ENCODE assay signal across 8 mouse cellular contexts in the genomic region with DNA sequence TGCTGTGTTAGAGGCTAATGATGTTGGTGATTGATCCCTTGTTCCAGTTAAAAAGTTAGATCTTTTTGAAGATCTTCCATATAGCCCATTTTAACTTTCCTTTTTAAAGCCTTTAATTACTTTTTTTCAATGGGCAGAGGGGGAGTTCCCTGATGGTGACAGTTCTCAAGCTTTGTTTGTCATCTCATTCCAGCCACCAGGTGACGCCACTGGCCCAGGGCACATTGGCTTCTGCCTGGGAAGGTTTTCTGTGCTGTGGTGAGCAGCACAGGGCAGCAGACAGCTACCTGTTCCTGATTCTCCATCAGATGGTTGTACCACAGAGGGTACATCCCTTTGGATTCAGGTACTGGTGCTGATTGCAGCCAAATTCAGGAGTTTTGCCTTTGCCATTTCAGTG. TPM values are rescaled to one million over a fixed set of nuclear protein-coding genes. Genes with fewer than 3 reads are reported as not detected.
A peak's percentile ranks its signal among the peaks of the same experiment; 100 is the strongest.
DNase-seq lines count a peak whose midpoint lies in the region; TF ChIP-seq lines count a peak whose summit lies in the region.

No protein-coding gene starts in this region.

- in situ Hi-C loops in CH12.LX (cut with MboI; ENCODE audit: low pct_ligation_motif_present, low pct_unique_long_range_greater_than_20kb, low sequenced_read_pairs) = loop anchor here (5.0 to 10.0 kb wide), 3 partner anchors 52 to 143 kb away; no protein-coding TSS in a partner anchor

- H3K9ac ChIP-seq in CH12.LX (ENCODE audit: insufficient read depth, low read depth) = no peak overlapping the region

- H3K4me2 ChIP-seq in CH12.LX (ENCODE audit: insufficient read depth, low read depth, poor library complexity, severe bottlenecking) = no peak overlapping the region

- H3K79me2 ChIP-seq in CH12.LX (replicated peaks; ENCODE audit: control insufficient read depth, extremely low read depth, insufficient read depth, poor library complexity, severe bottlenecking) = peaks cover 20% of the 10 kb centered on the region

- H3K36me3 ChIP-seq in CH12.LX (replicated peaks in 1 of 2; ENCODE audit: control insufficient read depth in 1 of 2, insufficient read depth in 1 of 2, low read length in 1 of 2) = peaks cover 35 to 50% of the 10 kb centered on the region in 2 experiments

- DNase-seq in heart, adult 11 months = peak; percentile 91
- no peak for DNase-seq in heart, postnatal 25 days (ENCODE audit: low spot score)
- DNase-seq in CH12.LX (ENCODE audit: extremely low read depth) = peak; percentile 89
- DNase-seq in brain, adult 2 months (ENCODE audit: low read depth, low spot score) = peak; percentile 57
- peak; percentile 40 to 41 for DNase-seq in gastrocnemius, adult 8-10 months (ENCODE audit: low spot score in 2 of 2)
- peak; percentile 5 to 34 for DNase-seq in layer of hippocampus, adult 8-10 months (ENCODE audit: low spot score in 2 of 2)
- peak; percentile 57 to 76 for DNase-seq in lung, postnatal 4 days
- DNase-seq in spleen, postnatal 4 days (ENCODE audit: low spot score in 2 of 2) = peak; percentile 62 to 78

- no peaks in the 10 kb centered on the region for H3K9me3 ChIP-seq in CH12.LX (replicated peaks; ENCODE audit: low read length)

- no peak for TF ChIP-seq POLR2A in CH12.LX (IDR thresholded peaks at IDR 0.05; ENCODE audit: low read depth, low read length)

- TF ChIP-seq EP300 in CH12.LX (IDR thresholded peaks at IDR 0.05; ENCODE audit: low read length) = no peak

- dilution Hi-C loops in CH12.LX (cut with MboI; ENCODE audit: extremely low pct_ligation_motif_present, extremely low pct_unique_long_range_greater_than_20kb, low sequenced_read_pairs) = no loop called here

- no peaks in the 10 kb centered on the region for H3K27me3 ChIP-seq in CH12.LX (replicated peaks)

- TF ChIP-seq CTCF in CH12.LX (conservative IDR thresholded peaks at IDR 0.05 in 1 of 2, IDR thresholded peaks at IDR 0.05 in 1 of 2; ENCODE audit: low read depth in 2 of 2, low read length in 2 of 2) = peak; percentile 98 to 99

- peak; percentile 99 for TF ChIP-seq RAD21 in CH12.LX (IDR thresholded peaks at IDR 0.05; ENCODE audit: low read depth, low read length)

- no peak overlapping the region for H3K4me3 ChIP-seq in CH12.LX (replicated peaks in 1 of 3; ENCODE audit: low read depth in 2 of 3, low read length in 2 of 3, poor library complexity in 1 of 3)

- intact Hi-C loops in heart, postnatal 25 days (cut with DNase I) = loop anchor here (2.0 kb wide), 2 partner anchors 54 to 142 kb away; no protein-coding TSS in a partner anchor

- peaks cover 0 to 37% of the 10 kb centered on the region in 2 experiments; a peak in 3 of 4 replicates for H3K4me1 ChIP-seq in CH12.LX (ENCODE audit: control insufficient read depth in 1 of 2, insufficient read depth in 2 of 2)

- H3K27ac ChIP-seq in CH12.LX (ENCODE audit: insufficient read depth, low read depth) = no peak overlapping the region

TF ChIP-seq in CH12.LX, 34 proteins besides CTCF, POLR2A, EP300 and RAD21:
- 0 out of 2 replicates have a peak, but pooled peaks have one; percentile 48 for TF ChIP-seq ELF1 (IDR thresholded peaks at IDR 0.05; ENCODE audit: low read depth, low read length)
- TF ChIP-seq UBTF (IDR thresholded peaks at IDR 0.05; ENCODE audit: low read depth, low read length) = no peak
- TF ChIP-seq ZKSCAN1 (IDR thresholded peaks at IDR 0.05; ENCODE audit: borderline replicate concordance, low read depth, low read length) = no peak
- peak; percentile 77; the same call in 1 of the 2 replicates for TF ChIP-seq SIN3A (IDR thresholded peaks at IDR 0.05; ENCODE audit: low read length)
- TF ChIP-seq ZMIZ1 (IDR thresholded peaks at IDR 0.05; ENCODE audit: low read depth, low read length) = no peak
- TF ChIP-seq CHD2 (IDR thresholded peaks at IDR 0.05; ENCODE audit: low read length) = no peak
- peak; percentile 74 for TF ChIP-seq IRF4 (IDR thresholded peaks at IDR 0.05; ENCODE audit: low read depth, low read length)
- peak; percentile 67; the same call in 1 of the 2 replicates for TF ChIP-seq NELFE (IDR thresholded peaks at IDR 0.05; ENCODE audit: low read depth, low read length)
- TF ChIP-seq ZNF384 (IDR thresholded peaks at IDR 0.05; ENCODE audit: low read depth, low read length) = peak; percentile 85
- TF ChIP-seq USF1 (IDR thresholded peaks at IDR 0.05; ENCODE audit: low read depth, low read length) = no peak
- no peak for TF ChIP-seq MAFK (IDR thresholded peaks at IDR 0.05; ENCODE audit: insufficient replicate concordance, low read length)
- no peak for TF ChIP-seq JUND (conservative IDR thresholded peaks at IDR 0.05; ENCODE audit: low read depth, low read length)
- peak; percentile 99 for TF ChIP-seq ZC3H11A (IDR thresholded peaks at IDR 0.05; ENCODE audit: low read depth, low read length)
- no peak for TF ChIP-seq KAT2A (IDR thresholded peaks at IDR 0.05; ENCODE audit: insufficient replicate concordance, low read length)
- TF ChIP-seq TCF12 (IDR thresholded peaks at IDR 0.05; ENCODE audit: low read depth, low read length) = peak; percentile 68
- no peak for TF ChIP-seq E2F4 (IDR thresholded peaks at IDR 0.05; ENCODE audit: insufficient replicate concordance, low read depth, low read length)
- TF ChIP-seq NRF1 (IDR thresholded peaks at IDR 0.05; ENCODE audit: low read depth, low read length) = peak; percentile 39; the same call in 1 of the 2 replicates
- TF ChIP-seq MAZ (IDR thresholded peaks at IDR 0.05; ENCODE audit: low read depth, low read length) = 0 out of 2 replicates have a peak, but pooled peaks have one; percentile 44
- TF ChIP-seq MYC (IDR thresholded peaks at IDR 0.05; ENCODE audit: low read depth, low read length) = 0 out of 2 replicates have a peak, but pooled peaks have one; percentile 65
- TF ChIP-seq BHLHE40 (IDR thresholded peaks at IDR 0.05; ENCODE audit: low read depth, low read length) = peak; percentile 36; the same call in 1 of the 2 replicates
- no peak for TF ChIP-seq GABPA (IDR thresholded peaks at IDR 0.05; ENCODE audit: insufficient replicate concordance, low read depth, low read length)
- TF ChIP-seq CHD1 (IDR thresholded peaks at IDR 0.05; ENCODE audit: low read depth, low read length) = no peak; the same call in 1 of the 2 replicates
- peak; percentile 68; the same call in 1 of the 2 replicates for TF ChIP-seq MEF2A (IDR thresholded peaks at IDR 0.05; ENCODE audit: borderline replicate concordance, low read depth, low read length)
- TF ChIP-seq MXI1 (IDR thresholded peaks at IDR 0.05; ENCODE audit: low read depth, low read length) = no peak
- TF ChIP-seq JUN (IDR thresholded peaks at IDR 0.05; ENCODE audit: insufficient read depth, low read depth, low read length) = no peak
- TF ChIP-seq RCOR1 (conservative IDR thresholded peaks at IDR 0.05; ENCODE audit: low read depth, low read length) = no peak
- TF ChIP-seq POLR2AphosphoS2 (IDR thresholded peaks at IDR 0.05; ENCODE audit: low read depth, low read length) = no peak
- no peak for TF ChIP-seq USF2 (conservative IDR thresholded peaks at IDR 0.05; ENCODE audit: low read depth, low read length)
- TF ChIP-seq SMC3 (IDR thresholded peaks at IDR 0.05; ENCODE audit: low read depth, low read length) = peak; percentile 100
- peak; percentile 38; the same call in 1 of the 2 replicates for TF ChIP-seq MAX (IDR thresholded peaks at IDR 0.05; ENCODE audit: low read length)
- TF ChIP-seq PAX5 (IDR thresholded peaks at IDR 0.05; ENCODE audit: low read length) = no peak
- no peak for TF ChIP-seq TBP (conservative IDR thresholded peaks at IDR 0.05; ENCODE audit: low read depth, low read length)
- peak; percentile 23; the same call in 1 of the 2 replicates for TF ChIP-seq HCFC1 (IDR thresholded peaks at IDR 0.05; ENCODE audit: low read depth, low read length)
- TF ChIP-seq ETS1 (conservative IDR thresholded peaks at IDR 0.05; ENCODE audit: low read depth, low read length) = no peak

RNA-seq across cellular contexts. Expression of gene Riox2, which starts 3.2 kb away (rescaled TPM):
- total RNA-seq in heart, postnatal 25 days (2021) = 10 to 100 TPM; 16.6 to 17.9 TPM
- 53.6 and 59.0 TPM in 2 replicates for total RNA-seq in CH12.LX (2012; rRNA removed)
- total RNA-seq in CH12.LX (2014; rRNA removed) = 43.2 and 47.3 TPM in 2 replicates
- 90.7 and 102 TPM in 2 replicates for polyA plus RNA-seq in CH12.LX (2012; ENCODE audit: insufficient read length, low read depth)
- 10 to 100 TPM; 12.5 to 13.7 (median 12.8) TPM for total RNA-seq in gastrocnemius, adult 8-10 months (2022)
- total RNA-seq in layer of hippocampus, adult 8-10 months (2022) = 10 to 100 TPM; 14.8 to 17.6 (median 15.7) TPM
